Mouse (Mus musculus): Measurements from ENCODE around the gene Rhebl1. TPM values are rescaled to one million over a fixed set of nuclear protein-coding genes. Genes with fewer than 3 reads are reported as not detected.
A peak's percentile ranks its signal among the peaks of the same experiment; 100 is the strongest.

The Rhebl1 gene
- total RNA-seq, 2 experiments from 2014 or later, result 5.4 to 17.8 TPM

GRCm38 (mm10) chr15:98851229-98851818 is 43.0 kb downstream of the Rhebl1 start:
- no peak for ATAC-seq (replicated peaks; ENCODE audit: poor library complexity)

- ATAC-seq (replicated peaks; ENCODE audit: poor library complexity), result no peak
Measured at GRCm38 (mm10) chr15:98850668-98851067, 43.7 kb downstream of the Rhebl1 start.

GRCm38 (mm10) chr15:98849956-98850600 is 44.3 kb downstream of the Rhebl1 start:
- no peak for ATAC-seq (replicated peaks; ENCODE audit: poor library complexity)

DNA sequence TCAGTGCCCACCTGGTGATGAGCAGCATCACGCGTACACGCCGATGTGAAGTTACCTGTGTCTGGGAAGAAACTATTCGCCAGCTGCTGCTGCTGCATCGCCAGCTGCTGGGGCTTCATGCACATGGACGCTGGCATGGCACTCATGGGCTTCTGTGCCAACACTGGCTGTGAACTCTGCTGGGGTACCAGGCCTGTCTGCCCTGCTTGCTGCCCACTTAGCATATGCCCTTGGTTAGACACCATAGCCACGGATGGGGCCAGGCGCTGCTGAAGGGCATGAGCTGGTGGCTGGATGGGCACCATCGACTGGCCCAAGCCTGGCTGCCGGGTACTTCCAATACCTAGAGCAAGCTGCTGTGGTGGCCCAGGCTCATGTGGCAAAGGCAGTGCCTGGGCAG is 45.2 kb downstream of the Rhebl1 start:
- ATAC-seq (replicated peaks; ENCODE audit: poor library complexity), result no peak

DNA sequence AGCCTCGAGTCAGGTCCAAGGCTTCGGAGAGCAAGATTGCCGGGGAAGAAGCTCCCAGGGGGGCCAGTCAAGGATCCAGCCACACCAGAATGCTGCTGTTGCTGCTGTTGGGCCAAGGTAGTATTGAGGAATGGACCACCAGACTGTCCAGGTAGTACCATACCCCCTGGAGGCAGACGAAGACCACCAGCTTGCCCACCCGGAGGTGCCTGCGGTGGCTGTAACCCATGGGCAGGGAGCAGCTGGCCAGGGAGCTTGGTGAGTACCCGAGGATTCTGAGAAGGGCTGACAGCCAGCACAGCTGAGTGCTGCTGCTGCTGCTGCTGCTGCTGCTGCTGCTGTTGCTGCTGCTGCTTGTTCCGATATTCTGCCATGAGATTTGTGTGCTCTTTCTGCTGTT is 48.2 kb downstream of the Rhebl1 start:
- ATAC-seq (replicated peaks; ENCODE audit: poor library complexity), result no peak

GRCm38 (mm10) chr15:98845149-98845548 is 49.2 kb downstream of the Rhebl1 start:
- ATAC-seq (replicated peaks; ENCODE audit: poor library complexity), result no peak

- no peak for ATAC-seq (replicated peaks; ENCODE audit: poor library complexity)
Measured at GRCm38 (mm10) chr15:98843595-98844223, 50.6 kb downstream of the Rhebl1 start.

GRCm38 (mm10) chr15:98839671-98840585 is 54.4 kb downstream of the Rhebl1 start:
- ATAC-seq (replicated peaks; ENCODE audit: poor library complexity), result no peak

GRCm38 (mm10) chr15:98839161-98839560 is 55.2 kb downstream of the Rhebl1 start:
- no peak for ATAC-seq (replicated peaks; ENCODE audit: poor library complexity)

DNA sequence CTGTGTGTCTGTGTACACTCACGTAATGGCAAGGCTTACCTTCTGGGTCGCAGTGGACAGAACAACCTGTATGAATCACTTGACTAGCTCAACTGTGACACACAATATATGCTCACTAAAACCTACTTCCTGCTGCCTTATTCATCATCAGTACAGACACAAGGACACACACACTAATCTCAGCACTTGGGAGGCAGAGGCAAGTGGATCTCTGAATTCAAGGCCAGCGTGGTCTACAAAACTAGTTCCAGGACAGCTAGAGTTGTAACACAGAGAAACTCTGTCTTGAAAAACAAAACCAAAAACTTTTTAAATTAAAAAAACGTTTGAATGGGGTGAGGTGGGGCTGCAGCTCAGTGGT is 56.6 kb downstream of the Rhebl1 start:
- peak; percentile 2; the same call in 1 of the 2 replicates for ATAC-seq (replicated peaks; ENCODE audit: poor library complexity)

GRCm38 (mm10) chr15:98837006-98837742 is 57.2 kb downstream of the Rhebl1 start:
- ATAC-seq (replicated peaks; ENCODE audit: poor library complexity), result peak; percentile 68

DNA sequence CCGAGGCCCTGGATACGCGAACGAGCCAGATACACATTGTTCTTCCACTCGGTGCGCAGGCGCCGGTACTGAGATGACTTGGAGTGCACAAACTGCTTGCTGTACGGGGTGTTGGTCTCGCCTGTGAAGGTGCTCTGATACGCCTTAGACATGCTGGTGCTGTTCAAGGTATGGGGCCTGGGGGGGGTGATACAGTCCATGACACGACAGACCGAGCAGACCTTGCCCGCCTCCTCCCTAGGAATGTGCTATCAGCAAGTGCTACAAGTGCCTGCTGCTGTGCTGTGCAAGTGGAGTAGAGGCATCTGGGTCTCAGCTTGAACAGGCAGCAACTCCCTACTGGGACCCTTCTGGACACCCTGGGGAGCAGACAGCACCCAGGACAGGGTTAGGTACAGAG is 59.0 kb downstream of the Rhebl1 start:
- no peak for ATAC-seq (replicated peaks; ENCODE audit: poor library complexity)

DNA sequence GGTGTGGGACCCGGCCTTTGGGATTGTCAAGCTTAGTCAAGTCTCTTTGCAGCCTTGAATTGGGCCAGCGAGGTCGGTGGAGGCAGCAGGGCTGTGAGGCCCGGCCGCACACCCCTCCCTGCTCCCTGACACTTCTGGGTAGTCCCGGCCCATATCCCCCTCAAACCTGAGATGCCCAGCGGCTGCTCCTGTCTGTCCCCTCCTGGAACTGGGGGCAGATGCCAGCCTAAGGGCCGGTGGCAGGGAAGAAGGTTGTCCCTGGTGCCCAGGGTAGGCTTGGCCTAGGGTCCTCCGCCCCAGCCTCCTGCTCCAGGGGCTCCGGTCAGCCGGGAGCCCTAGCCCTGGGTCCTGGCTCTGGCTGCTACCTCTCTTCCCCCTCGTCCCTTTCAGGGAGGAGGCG is 60.3 kb downstream of the Rhebl1 start:
- ATAC-seq (replicated peaks; ENCODE audit: poor library complexity), result no peak

GRCm38 (mm10) chr15:98833281-98833680 is 61.1 kb downstream of the Rhebl1 start:
- no peak for ATAC-seq (replicated peaks; ENCODE audit: poor library complexity)

DNA sequence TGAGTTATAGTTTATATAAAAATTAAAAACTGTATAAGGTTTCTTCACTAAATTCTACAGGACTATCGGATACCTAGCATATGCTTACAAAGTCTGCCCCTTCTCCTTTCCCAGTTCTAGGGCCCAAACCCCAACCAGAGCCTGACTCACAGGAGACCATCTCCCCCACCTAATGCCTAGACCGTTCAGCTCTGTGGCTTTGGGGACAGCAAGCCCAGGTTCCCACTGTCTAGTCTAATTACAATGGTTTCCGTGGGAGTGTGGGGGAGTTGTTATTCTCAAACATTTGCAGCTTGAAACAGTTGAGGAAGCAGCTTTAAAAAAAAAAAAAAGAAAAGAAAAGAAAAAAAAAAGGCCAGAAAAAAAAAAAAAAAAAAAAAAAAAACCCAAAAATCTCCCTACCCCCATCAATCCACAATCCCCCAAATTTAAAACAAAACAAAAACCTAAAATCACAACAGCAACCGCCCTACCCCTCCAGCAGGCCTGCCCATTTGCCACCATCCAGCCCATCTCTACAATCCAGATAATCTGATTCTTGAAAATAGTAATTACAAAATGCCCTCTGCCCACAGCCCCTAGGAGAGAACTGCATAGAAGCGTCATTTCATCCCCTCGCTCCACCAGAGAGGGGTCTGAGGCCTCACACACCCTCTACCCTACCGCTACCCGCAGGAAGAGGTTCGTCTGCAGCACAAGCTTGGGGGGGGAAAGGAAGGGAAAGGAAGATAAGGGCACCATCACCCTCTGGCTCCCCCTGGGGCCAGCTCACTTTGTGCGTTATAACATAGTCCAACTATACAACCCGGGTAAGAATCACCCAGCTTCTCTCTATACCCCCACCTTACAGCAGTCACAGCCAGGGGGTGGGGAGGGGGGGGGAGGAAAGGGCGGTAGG is 61.9 kb downstream of the Rhebl1 start:
- ATAC-seq (replicated peaks; ENCODE audit: poor library complexity), result peak; percentile 54

DNA sequence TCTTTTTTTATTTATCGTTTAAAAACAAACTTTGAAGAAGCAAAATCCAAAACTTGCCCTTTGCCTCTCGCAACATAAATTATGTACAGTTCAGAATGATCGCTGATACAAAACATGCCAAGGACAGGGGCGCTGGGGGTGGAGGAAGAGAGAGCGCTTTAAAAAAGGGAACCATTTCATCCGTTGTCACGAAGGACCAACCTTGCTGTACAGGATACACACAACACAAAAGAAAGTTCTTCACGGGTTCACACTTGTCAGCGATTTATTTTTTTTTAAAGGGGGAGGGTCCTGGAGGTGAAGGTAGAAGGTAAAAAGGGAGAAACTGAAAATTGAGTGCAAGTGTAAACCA is 62.7 kb downstream of the Rhebl1 start:
- ATAC-seq (replicated peaks; ENCODE audit: poor library complexity), result peak; percentile 18; the same call in 1 of the 2 replicates

GRCm38 (mm10) chr15:98830736-98831683 is 63.3 kb downstream of the Rhebl1 start, which contains the start of gene Prkag1:
TSS of gene Prkag1 (minus strand) at chr15:98831521.
- peak; percentile 82 for ATAC-seq (replicated peaks; ENCODE audit: poor library complexity)
